Mouse (Mus musculus) T-cell, adult 2 months (primary cell): ENCODE data around the gene Ferd3l.

Source experiments
- DNase-seq: peaks from one replicate; pipeline ENCODE4 v3.0.0; 2022; ENCODE audit warnings: low spot score

Ferd3l gene

GRCm38 (mm10) chr12:33965661-33966360, 37.6 kb downstream of the Ferd3l start:
- DNase-seq, result no peak

DNA sequence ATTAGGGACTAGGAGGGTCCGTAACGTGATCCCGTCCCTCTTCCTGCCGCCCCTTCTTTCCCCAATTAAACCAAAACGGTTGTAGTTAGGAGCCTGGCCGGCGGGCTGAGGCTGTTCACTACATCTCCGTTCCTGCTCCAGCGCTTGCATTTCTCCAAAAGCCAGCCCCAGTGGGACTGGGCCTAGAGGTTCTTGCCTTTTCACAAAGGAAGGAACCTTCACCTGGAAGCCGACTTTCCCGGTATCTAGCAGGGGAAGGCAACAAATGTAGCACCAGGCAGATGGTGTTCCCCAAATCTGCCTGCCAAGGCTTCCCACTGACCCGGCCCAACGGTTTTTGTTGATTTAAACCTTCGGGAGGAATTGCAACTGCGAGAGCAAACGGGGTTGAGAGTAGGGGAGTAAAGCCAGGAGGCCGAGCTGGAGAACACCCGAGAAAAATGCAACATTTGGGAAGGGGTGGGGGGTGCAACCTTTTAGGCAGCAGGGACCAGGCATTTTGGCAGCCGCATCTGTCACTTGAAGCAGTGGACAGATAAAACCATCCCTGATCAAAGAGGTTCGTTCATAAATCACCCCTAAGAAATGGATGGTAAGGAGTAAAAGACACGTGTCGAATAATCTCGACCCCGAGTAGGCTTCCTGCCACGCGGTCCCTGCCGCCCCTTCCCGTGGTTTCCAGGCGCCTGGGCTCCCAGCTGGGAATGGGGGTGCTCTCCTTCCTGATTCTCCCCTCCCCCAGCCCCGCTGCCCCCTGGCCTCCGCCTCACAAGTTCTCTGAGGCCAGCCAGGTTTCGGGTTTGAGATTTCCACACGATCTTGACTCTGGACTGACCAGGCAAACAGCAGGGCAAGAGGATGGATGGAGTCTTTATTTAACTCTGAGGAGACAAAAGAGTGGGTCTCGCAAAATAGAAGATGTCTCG, 38.5 kb downstream of the Ferd3l start:
- no peak for DNase-seq

DNA sequence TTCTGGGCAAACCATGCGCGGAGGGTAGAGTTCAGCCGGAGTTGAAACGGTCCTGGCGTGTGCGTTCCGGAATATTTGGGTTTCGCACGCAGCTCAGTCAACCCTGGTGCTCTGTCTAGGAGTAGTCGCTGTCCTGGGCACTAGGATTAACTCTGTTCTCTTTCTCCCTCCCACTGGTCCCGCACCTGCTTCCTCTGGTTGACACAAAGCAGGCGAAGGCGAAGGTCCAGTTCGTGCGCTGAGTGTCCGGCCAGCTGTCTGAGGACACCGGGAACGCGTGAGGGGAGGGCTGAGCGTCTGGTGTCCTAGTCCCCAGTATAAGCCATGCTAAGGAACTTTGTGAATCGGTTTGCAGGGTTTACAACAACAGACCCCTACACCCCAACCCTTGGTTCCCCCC, 39.3 kb downstream of the Ferd3l start:
- DNase-seq, result no peak

- no peak for DNase-seq
Measured at GRCm38 (mm10) chr12:33968041-33968897, 40.0 kb downstream of the Ferd3l start.

- no peak for DNase-seq
Measured at GRCm38 (mm10) chr12:33968898-33969178, 40.6 kb downstream of the Ferd3l start.
